Mouse (Mus musculus) heart, embryonic 11.5 days (tissue): ENCODE measurements around the gene Paip2b. TPM values are rescaled to one million over a fixed set of nuclear protein-coding genes. Genes with fewer than 3 reads are reported as not detected.
A peak's percentile ranks its signal among the peaks of the same experiment; 100 is the strongest.

ENCODE experiments used
- ATAC-seq: fragments of 200-750 bp; cut with Nextera tagmentation; replicated peaks from 2 replicates; pipeline ENCODE4 v1.8.0; 2017; ENCODE audit warnings: moderate library complexity; ENCODE audit not compliant: insufficient number of reproducible peaks, low FRiP score, low TSS enrichment
- H3K27ac ChIP-seq: fragments of 300-500 bp; sonication (generic); 2 replicates; pipeline ENCODE4 v1.5.1; 2014; ENCODE audit warnings: mild to moderate bottlenecking, low read depth, low read length
- H3K27me3 ChIP-seq: fragments of 300-500 bp; sonication (generic); 2 replicates; pipeline ENCODE4 v1.6.1; 2014; ENCODE audit warnings: mild to moderate bottlenecking, low read length, mixed read lengths; ENCODE audit not compliant: control insufficient read depth, insufficient read depth
- H3K36me3 ChIP-seq: fragments of 300-500 bp; sonication (generic); 2 replicates; pipeline ENCODE4 v1.6.1; 2014; ENCODE audit warnings: mild to moderate bottlenecking, low read length, moderate library complexity, mixed read lengths; ENCODE audit not compliant: control insufficient read depth, insufficient read depth
- H3K4me1 ChIP-seq: fragments of 300-500 bp; sonication (generic); 2 replicates; pipeline ENCODE4 v1.6.1; 2014; ENCODE audit warnings: low read length; ENCODE audit not compliant: control insufficient read depth, insufficient read depth
- H3K4me2 ChIP-seq: fragments of 300-500 bp; sonication (generic); 2 replicates; pipeline ENCODE4 v1.6.1; 2014; ENCODE audit warnings: mild to moderate bottlenecking, moderate library complexity
- H3K4me3 ChIP-seq: fragments of 300-500 bp; sonication (generic); 2 replicates; pipeline ENCODE4 v1.5.1; 2014; ENCODE audit warnings: low read depth, low read length
- H3K9ac ChIP-seq: fragments of 300-500 bp; sonication (generic); 2 replicates; pipeline ENCODE4 v1.6.1; 2014; ENCODE audit warnings: mild to moderate bottlenecking, low read depth, low read length, moderate library complexity
- H3K9me3 ChIP-seq: fragments of 300-500 bp; sonication (generic); replicated peaks from 2 replicates; pipeline ENCODE4 v1.6.1; 2016; ENCODE audit warnings: low read length; ENCODE audit not compliant: control insufficient read depth
- WGBS: fragments of 180-500 bp; shearing (Covaris S2); extraction: QIAGEN DNeasy Blood & Tissue Kit; methylation state at CpG from one replicate; pipeline ENCODE4 v1.1.7; 2014; ENCODE audit not compliant: insufficient replicate concordance; 5-methylcytosine and 5-hydroxymethylcytosine counted together
- polyA plus RNA-seq: library from polyadenylated mRNA; unstranded; fragments of >200 nt; fragmentation: Nextera tagmentation; extraction: Ambion mirVana; gene quantifications from 2 replicates; pipeline ENCODE4 v1.2.1, GENCODE M21; 2014

Gene Paip2b
- polyA plus RNA-seq = 16.2 and 16.9 TPM in 2 replicates

GRCm38 (mm10) chr6:83831606-83832123 is at the start of gene Paip2b:
Gene Paip2b (minus strand): TSS chr6:83831741.
- WGBS = under 1% methylated on average over 37 of the region's 37 CpGs
- peak within 1 kb of the TSS; percentile 86 for H3K4me2 ChIP-seq
- peak; percentile 99 for ATAC-seq

GRCm38 (mm10) chr6:83879815-83880214 is 48.3 kb upstream of the Paip2b start:
- H3K36me3 ChIP-seq = no peaks in the 10 kb centered on the region
- peak overlapping the region; percentile 36; the same call in 1 of the 2 replicates for H3K4me2 ChIP-seq
- no peak for ATAC-seq
- H3K9me3 ChIP-seq = no peaks in the 10 kb centered on the region
- no peaks in the 10 kb centered on the region for H3K27me3 ChIP-seq
- no peak overlapping the region for H3K4me3 ChIP-seq
- no peak overlapping the region for H3K9ac ChIP-seq
- no peak overlapping the region for H3K27ac ChIP-seq
- 3% methylated on average over 4 of the region's 4 CpGs for WGBS
- H3K4me1 ChIP-seq = no peaks in the 10 kb centered on the region

More at GRCm38 (mm10) chr6:83831606-83832123, at the start of gene Paip2b:
- Histone ChIP-seq H3K27me3 (no peaks in the 10 kb centered on the region), H3K36me3 (no peaks in the 10 kb centered on the region), H3K9me3 (no peaks in the 10 kb centered on the region), H3K9ac (peak within 1 kb of the TSS; percentile 87), H3K4me1 (peaks cover 5% of the 10 kb centered on the region; the same call in 1 of the 2 replicates), H3K4me3 (peak within 1 kb of the TSS; percentile 74), H3K27ac (peak within 1 kb of the TSS; percentile 84)

DNA sequence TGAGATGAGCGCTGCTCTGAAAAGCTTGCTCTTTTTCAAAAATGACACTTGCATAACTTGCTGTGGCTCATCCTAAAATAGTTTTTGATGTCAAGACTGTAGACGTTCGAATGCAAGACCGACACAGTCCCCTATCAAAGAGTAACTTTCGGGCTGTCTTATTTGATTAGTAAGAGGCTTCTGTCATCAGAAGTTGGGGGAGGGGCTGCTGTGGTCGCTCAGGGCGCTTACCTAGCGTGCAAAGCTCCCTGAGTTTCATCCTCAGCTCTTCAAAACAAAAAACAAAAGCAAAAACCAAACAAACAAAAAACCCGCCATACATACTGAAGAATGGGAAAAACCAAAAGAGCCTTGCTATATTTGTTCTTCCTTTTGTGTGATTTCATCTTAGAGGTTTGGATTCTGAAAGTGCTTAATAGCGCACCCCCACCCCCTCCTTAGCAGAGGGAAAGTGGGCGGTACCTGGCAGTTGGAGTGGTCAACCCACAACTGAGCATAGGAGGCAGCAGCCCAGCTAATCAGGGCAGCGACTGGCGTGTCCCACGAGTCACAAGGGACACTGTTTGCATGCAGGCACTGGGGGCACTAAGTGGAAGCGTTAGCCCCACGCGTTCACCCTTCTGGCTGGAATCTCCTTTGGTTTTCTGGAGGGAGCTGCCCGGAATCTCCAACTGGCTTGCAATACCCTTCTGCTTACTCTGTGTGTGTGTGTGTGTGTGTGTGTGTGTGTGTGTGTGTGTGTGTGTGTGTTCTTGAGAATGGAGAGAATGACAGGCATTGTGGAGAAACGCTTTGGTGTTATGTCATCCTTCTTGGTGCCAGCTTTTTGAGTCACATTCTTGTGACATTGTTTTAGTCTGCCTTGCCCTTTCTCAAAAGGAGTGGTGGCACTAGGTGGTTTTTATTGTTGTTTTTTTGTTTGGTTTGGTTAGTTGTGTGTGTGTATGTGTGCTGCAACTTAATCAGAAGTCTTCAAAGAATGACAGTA is 36.4 kb upstream of the Paip2b start:
- peak; percentile 52; the same call in 1 of the 2 replicates for ATAC-seq
- peak overlapping the region; percentile 75; the same call in 1 of the 2 replicates for H3K27ac ChIP-seq
- peak overlapping the region; percentile 71 for H3K4me3 ChIP-seq
- peak overlapping the region; percentile 99 for H3K4me2 ChIP-seq
- peak overlapping the region; percentile 70 for H3K9ac ChIP-seq
- no peaks in the 10 kb centered on the region for H3K9me3 ChIP-seq
- no peaks in the 10 kb centered on the region for H3K27me3 ChIP-seq
- 1% methylated on average over 19 of the region's 19 CpGs for WGBS
- 0 out of 2 replicates have a peak, but pooled peaks cover 3% of the 10 kb centered on the region for H3K4me1 ChIP-seq
- no peaks in the 10 kb centered on the region for H3K36me3 ChIP-seq

DNA sequence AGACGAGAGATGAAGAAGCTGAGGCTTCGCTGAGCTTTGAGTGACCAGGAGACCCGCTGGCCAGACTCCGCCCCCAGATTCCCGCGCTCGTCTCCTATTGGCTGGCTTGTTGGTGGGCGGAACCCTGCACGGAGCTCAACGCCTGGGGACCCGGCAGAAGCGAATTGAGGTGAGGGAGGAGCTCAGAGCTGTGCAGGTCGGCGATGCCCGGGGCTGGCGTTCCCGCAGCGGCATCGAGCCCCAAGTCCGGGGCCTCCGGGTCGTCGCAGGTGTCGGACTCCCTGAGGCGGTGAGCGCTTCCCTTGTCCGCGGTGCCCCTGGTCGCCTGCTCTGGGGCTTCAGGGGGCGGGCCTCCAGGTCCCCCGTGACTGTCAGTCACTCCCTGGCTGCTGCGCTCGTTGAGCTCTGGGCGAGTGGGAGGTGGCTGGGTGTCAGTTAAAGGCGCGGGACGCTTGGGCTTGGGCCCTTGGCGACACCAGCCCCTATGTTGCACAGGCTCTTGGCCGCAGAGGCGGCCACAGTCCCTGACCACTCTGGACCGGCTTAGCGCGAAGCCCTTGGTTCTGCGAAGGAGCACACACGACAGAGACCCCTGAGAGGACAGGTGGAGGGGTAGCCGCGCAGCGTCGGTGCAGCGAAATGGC is 35.5 kb upstream of the Paip2b start, which contains the start of gene Zfp638:
TSS of gene Zfp638 (plus strand) at position 156 of the 644 bp plus-strand sequence.
- Histone ChIP-seq H3K27ac (peak within 1 kb of the TSS; percentile 75), H3K9ac (peak within 1 kb of the TSS; percentile 70), H3K36me3 (no peaks in the 10 kb centered on the region), H3K4me2 (peak within 1 kb of the TSS; percentile 99), H3K4me1 (0 out of 2 replicates have a peak, but pooled peaks cover 3% of the 10 kb centered on the region), H3K9me3 (no peaks in the 10 kb centered on the region), H3K4me3 (peak within 1 kb of the TSS; percentile 71), H3K27me3 (no peaks in the 10 kb centered on the region)
- peak; percentile 92 for ATAC-seq
- WGBS = under 1% methylated on average over 50 of the region's 50 CpGs

DNA sequence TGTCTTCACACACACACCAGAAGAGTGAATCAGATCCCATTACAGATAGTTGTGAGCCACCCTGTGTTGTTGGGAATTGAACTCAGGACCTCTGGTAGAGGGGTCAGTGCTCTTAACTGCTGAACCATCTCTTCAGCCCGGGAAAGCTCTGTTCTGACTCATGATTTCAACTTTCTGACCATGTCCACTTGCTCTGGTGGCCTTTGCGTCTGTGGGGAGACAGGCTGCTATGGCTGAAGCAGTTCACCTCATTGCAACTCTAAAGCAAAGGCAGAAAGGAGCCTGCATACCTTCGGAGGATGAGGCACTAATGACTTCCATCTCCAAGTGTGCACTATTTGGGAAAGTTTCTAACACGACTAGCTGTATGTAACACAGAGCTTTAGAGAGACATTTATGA is 34.9 kb upstream of the Paip2b start:
- H3K9me3 ChIP-seq = no peaks in the 10 kb centered on the region
- H3K36me3 ChIP-seq = no peaks in the 10 kb centered on the region
- H3K27me3 ChIP-seq = no peaks in the 10 kb centered on the region
- H3K9ac ChIP-seq = no peak overlapping the region
- peak overlapping the region; percentile 99 for H3K4me2 ChIP-seq
- WGBS = 34% methylated on average over 4 of the region's 4 CpGs
- H3K4me1 ChIP-seq = 0 out of 2 replicates have a peak, but pooled peaks cover 3% of the 10 kb centered on the region
- no peak overlapping the region for H3K27ac ChIP-seq
- no peak for ATAC-seq
- no peak overlapping the region for H3K4me3 ChIP-seq

DNA sequence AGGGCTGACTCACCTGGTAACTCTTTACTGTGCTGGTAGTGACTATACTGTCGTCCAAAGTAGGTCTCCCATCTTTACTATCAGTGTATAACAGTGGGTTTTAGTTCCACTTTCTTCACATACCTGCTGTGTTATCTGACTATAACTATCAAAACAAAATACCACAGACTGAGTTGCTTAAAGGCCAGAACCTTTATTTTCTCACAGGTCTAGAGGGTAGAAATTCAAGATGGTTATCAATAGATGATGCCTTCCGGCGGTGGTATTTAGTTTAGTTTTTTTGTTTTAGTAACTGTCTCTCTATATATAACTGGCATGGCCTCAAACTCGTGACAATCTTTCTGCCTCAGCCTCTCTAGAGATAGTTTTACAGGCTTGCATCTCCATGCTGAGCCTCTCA is 32.0 kb upstream of the Paip2b start:
- no peaks in the 10 kb centered on the region for H3K9me3 ChIP-seq
- no peaks in the 10 kb centered on the region for H3K27me3 ChIP-seq
- no peak overlapping the region for H3K27ac ChIP-seq
- ATAC-seq = no peak
- 0 out of 2 replicates have a peak, but pooled peaks cover 3% of the 10 kb centered on the region for H3K4me1 ChIP-seq
- 65% methylated on average over 4 of the region's 4 CpGs for WGBS
- H3K4me2 ChIP-seq = no peak overlapping the region
- no peak overlapping the region for H3K9ac ChIP-seq
- no peaks in the 10 kb centered on the region for H3K36me3 ChIP-seq
- no peak overlapping the region for H3K4me3 ChIP-seq

DNA sequence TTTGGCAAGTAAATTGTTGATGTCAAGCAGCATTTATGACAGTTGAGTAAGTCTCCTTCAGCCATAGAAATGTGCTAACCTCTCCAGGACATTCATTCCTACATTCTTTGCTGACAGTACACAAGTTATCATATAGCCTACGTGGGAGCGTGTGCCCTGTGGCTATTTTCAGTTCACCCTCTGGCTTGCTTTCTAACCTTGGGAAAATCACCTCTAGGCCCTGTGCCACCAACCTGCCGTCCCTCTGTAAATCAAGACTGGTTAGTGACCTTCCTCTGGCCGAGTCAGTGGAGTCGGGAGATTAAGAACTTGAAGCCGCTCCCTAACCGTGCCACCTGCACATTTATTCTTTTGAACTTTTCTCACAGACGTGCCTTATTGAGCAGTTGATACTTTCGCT is 28.5 kb upstream of the Paip2b start:
- no peaks in the 10 kb centered on the region for H3K27me3 ChIP-seq
- H3K9me3 ChIP-seq = no peaks in the 10 kb centered on the region
- H3K9ac ChIP-seq = no peak overlapping the region
- no peaks in the 10 kb centered on the region for H3K36me3 ChIP-seq
- no peak for ATAC-seq
- WGBS = 68% methylated on average over 9 of the region's 9 CpGs
- H3K27ac ChIP-seq = peak overlapping the region; percentile 41; the same call in 1 of the 2 replicates
- no peaks in the 10 kb centered on the region for H3K4me1 ChIP-seq
- no peak overlapping the region for H3K4me3 ChIP-seq
- H3K4me2 ChIP-seq = no peak overlapping the region

DNA sequence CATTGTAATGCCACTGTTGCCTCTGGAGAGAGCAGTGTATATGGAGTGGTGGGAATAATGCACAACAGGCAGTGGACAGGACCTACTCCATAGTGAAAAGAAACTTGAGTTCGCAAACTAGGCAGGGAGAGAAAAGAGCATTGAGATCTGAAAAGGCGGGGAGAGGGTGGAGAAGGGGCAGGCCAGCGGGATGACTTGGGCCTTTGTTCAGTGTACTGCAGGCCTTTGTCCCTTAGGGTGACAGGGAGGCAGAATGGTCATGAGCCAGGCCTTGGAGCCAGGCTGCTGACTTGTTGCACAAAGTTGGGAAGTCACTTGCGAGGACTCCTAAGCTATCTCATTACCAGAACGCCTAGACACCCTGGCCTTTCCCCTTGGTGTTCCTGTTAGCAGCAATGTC is 25.9 kb upstream of the Paip2b start:
- no peaks in the 10 kb centered on the region for H3K27me3 ChIP-seq
- no peak overlapping the region for H3K4me3 ChIP-seq
- H3K27ac ChIP-seq = no peak overlapping the region
- WGBS = 75% methylated on average over 5 of the region's 5 CpGs
- H3K9me3 ChIP-seq = no peaks in the 10 kb centered on the region
- no peaks in the 10 kb centered on the region for H3K4me1 ChIP-seq
- H3K9ac ChIP-seq = no peak overlapping the region
- H3K4me2 ChIP-seq = no peak overlapping the region
- ATAC-seq = no peak
- no peaks in the 10 kb centered on the region for H3K36me3 ChIP-seq
